Mouse (Mus musculus): ENCODE measurements at regions not wholly inside any gene's neighbourhood (a gene's known extent, or its start where the extent isn't known, plus 50 kb on each side); places are given as distances from the start of the nearest gene placed in this dataset.

DNA sequence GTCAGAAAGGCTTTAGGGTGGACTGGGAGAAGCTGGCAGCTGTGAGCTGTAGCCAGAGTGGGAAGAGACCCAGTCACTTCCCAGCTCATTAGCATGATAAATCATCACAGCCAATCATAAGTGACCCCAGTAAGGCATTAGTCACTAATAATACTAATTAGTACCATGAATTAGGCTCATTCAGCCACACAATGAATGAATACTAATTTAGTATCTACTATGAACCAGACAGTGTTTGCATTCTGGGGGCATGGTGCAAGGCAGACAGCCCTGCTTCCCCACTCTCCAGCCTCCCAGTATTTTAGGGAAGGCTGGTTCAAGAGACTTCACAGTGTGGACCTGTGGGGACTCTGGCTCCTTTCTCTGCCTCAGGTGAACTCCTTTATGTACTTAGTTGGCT, 523.7 kb downstream of the Tbc1d22a start:
- DNase-seq (ENCODE audit: low read depth, low spot score) = no peak

DNA sequence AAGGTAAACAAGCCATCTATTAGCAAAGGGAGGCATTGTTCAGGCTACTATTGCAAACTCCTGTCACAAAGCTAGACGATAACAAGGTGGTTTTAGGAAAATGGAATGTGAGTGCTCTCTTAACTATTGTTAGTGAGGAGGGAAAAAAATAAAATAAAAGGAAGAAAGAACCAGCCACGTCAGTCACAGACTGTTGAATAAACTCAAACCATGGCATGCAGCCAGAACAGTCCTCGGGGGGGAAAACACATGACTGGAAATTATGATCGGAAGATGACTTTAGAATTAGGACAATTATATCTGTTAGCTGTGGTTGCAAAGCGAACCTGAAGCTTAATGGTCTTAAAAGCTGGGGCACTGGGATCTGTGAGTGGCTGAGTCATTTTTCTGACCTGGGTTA, 524.1 kb downstream of the Tbc1d22a start:
- DNase-seq (ENCODE audit: low read depth, low spot score) = no peak

DNA sequence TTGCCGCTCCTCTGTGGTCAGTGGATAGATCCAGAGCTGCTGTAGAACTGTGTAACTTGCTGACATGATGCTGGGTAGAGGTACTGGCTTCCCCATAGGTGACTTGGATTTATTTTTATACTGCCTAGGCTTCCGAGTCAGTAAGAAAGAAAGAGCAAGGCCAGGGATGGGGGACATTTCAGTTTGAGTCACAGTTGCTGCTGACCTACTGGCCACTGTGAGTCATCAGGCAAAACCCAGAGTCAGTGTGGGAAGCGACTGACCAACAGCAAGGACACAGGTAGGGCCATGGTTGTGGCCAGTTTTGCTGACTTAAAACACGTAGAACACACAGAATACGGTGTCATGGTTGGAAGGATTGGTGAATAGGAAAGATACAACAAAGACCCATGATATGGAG, 524.5 kb downstream of the Tbc1d22a start:
- no peak for DNase-seq (ENCODE audit: low read depth, low spot score)

DNA sequence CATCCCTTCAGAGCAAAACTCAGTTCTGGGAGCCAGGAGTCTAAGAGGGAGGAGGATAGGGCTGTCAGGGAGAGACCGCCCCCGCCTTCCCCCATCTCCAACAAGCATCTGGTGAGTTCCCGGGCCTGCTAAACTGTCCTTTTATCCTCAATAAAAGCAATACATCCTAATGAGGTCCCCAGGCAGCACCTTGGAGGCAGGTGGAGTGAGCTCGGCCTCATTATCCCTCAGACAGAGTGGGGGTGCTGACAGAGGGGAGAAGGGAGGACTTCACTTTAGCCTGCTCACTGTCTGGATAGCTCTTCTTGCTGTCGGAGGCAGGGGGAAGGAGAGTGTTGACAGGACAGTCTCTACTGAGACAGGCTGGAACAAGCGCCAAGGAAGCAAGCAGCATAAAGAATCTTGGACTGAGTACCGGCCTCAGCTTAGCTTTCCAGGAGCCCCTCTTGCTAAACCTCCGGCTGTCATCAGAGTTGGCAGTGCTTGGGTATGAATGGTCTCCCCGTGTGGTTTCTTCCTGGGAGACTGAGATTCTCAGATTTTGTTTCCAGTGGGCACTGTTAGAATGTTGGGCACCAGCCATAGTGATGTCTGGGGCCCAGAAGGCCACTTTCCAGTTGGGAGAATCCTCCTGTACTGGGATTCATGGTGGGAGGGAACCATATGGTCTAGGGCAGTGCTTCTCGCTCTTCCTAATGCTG, 537.3 kb downstream of the Tbc1d22a start:
- no peak for DNase-seq (ENCODE audit: low read depth, low spot score)

DNA sequence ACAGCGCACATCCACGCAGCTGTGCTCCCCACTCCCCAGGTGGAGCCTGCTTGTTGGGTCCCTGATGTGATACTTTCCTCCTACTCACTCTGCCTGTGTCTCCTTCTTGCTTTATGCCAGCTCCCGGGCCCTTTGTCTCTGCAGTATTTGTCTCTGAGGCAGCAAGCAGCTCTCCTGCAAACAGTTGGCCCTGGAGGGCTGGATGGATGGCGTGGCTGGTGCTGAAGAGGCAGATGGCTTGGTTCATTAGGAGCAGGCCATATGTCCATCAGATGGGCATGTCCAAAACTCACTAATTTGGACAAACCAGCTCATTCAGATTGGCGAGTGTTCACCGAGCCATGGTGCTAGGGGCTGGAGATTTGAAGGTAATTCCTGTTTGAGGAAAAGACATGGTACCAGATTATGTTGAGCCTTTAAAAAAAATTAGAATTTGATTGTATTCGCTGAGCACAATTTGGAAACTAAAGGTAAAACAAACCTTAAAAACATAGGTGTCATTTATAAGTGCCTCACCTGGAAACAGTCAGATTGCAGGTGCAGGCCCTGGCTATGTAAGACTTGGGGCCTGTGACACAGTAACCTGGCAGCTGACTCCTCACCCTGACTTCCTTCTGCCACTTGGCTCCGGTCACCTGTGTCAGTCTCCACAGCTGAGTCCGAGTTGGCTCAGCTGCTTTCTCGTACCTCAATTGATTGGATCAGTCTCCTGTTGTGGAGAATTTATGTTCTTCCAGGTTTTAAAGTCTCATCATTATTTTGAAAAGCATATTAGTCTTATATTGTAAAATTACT, 549.5 kb downstream of the Tbc1d22a start:
- no peak for DNase-seq (ENCODE audit: low read depth, low spot score)

DNA sequence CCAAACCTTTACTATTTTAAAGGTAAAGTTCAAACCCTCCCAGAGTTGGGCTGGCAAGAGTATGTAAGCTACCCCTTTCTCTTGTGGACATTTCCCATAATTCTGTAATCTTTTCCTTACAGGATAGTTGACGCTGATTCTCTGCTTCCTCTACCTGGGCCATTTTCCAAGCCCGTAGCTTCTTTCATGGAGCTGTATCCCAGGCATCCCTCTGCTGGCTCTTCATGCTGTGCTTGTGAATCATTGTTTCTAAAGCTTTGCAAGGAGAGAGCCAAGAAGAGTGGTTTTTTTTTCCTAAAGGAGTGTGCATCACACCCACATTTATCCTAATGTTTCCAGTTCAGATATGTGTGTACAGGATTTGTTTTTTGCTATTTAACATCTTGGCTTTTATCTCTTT, 553.4 kb downstream of the Tbc1d22a start:
- DNase-seq (ENCODE audit: low read depth, low spot score) = no peak

DNA sequence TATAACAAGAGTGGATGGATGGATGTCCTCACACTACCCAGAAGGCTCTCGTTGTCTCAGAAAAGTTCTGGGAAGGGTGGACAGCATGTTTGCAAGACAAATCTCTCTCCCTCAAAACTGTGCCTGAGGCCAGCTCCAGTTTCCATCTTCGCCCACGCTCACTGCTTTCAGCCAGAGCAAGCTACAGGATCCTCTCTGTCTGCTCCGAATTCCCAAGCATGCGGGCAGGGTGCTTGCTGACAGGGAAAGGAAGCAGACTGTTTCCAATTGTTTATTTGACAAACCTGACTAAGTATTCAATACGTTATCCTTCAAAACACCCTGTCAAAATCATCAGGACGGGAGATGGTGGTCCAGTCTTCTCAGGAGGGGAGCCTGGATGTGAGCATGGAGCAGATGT, 558.8 kb downstream of the Tbc1d22a start:
- DNase-seq (ENCODE audit: low read depth, low spot score) = no peak

DNA sequence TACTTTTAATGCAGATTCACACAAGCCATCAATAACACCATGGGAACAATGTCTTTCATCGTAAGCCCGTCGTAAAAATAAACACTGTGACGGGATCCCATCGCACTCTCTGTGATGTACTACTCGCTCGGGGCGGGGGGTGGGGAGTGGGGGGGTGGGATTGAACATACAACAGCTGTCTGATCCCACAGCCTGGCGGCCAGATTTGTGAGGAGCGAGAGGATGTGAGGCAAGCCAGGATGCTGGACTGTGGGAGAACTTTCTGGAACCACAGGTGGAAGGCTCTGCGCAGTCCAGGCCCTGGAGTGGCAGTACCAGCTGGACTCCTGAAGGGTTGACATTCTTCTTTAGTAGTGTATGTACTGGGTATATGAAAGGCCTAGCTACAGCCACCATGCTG, 563.7 kb downstream of the Tbc1d22a start:
- DNase-seq (ENCODE audit: low read depth, low spot score) = no peak

DNA sequence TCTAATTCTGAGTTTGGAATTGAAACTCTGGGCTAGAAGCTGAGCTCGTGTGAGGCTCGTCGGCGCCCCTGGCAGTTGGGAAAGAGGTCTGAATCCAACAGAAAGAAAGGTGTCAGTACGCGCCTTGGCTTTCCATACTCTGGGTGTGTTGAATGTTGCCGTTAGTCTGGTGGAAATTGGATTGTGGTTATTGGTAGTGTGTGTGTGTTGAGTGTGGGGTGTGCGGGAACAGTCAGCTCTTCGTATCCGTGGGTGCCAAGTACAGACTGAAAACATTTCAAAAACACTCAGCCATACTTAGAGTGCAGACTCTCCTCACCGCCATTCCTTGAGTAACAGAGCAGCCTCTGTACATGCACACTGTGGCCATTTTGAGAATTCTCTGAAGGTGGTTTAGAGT, 566.9 kb downstream of the Tbc1d22a start:
- no peak for DNase-seq (ENCODE audit: low read depth, low spot score)

DNA sequence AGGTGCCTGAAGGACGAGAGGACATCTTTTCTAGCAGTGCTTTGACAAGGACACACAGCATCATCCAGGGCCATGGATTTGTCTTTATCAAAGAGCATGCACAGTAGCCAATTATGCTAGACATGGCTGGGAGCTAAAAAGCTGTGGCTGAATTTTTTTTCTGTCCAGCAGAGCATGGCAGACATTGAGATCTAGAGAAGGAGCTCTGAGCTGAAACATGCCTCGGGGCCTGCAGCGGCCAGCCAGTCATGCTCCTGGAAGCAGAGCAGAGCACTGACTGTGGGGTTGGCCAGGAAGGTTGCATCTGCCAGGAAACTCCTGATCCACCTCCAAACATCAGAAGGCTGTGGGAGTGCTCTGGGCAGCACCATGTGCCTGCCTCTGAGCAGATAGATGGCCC, 580.5 kb downstream of the Tbc1d22a start:
- no peak for DNase-seq (ENCODE audit: low read depth, low spot score)

DNA sequence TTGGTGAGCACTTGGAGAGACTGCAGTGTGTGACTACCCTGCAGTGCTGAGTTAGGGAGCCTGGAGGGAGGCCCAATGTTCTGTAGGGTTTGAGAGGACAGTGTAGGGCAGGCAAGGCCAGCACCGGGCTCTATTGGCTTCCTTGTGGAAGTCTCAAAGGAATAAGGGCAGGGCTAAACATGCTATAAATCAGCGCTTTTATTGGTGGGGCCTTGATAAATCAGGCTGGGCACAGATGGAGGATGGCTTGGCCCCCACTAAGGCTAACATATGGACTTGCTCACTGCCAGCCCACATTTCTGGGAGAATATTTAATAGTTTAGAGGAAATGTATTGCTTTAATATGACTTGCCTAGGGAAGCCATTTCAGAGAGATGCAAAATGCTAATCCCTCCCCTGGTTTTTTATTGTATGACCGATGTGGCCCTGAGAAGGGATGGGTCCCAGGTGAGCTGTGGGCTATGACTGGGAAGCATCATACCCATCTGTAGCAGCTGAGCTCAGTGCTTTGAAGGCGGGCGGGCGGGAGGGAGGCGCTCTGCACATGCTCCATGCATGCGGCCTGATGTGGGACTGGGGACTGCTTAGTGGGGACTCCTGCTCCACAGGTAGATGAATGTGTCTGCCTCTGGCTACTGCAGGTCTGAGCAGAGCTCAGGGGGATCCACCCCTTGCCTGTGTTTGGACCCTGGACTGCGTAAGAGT, 584.4 kb downstream of the Tbc1d22a start:
- DNase-seq (ENCODE audit: low read depth, low spot score) = no peak

DNA sequence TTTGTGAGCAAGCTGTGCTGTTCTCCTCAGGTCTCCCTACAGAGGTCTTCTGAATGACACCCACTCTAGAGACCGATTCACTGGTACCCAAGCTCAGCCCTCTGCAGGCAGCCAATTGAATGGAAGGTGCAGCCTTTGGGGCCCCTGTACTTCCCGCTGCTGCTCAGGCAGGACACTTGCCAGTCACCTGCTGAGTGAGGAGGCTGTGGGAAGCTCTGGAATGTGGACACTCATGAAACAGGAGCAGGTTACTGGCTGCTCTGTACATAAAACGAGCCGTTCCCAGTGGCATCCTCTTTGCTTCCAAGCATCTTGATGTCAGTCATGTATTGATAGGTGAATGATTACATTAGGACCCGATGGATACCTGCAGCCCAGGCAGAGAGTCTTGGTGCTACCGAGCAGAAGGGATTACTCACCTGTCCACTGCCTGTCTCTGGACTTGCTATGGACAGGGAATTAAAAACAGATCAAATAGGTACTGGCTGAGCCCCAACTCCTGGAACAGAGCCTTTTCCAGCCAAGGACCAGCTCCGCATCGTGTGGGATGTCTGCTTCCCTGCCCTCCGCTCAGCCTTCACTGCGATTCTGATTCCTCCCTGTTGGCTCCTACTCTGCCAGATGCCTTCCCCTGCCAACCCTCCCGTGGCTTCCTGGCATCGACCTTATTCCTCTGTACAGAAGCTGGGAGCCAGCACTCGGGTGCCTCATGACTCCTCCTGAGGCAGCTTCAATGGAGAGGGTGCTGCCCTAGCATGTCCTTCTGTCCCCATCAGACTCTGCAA, 593.2 kb downstream of the Tbc1d22a start:
- DNase-seq (ENCODE audit: low read depth, low spot score) = no peak

DNA sequence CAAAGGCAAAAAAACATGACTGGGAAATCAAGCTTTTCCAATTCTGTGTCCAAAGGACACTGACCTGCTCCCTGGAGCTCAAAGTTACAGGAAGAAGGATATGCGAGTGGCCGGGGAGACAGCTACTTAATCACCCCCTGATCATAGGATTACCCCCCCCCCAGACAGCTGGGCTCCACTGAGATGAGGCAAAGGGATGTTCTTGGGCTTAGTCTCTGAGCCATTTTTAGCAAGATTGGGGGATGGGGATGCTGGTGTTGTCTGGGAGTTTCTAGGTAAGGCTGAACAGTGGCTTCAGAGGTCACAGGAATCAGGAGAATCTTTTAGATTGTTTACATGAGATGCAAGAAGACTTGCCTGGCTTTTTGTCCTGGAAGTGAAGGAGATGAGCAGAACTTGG, 597.6 kb downstream of the Tbc1d22a start:
- no peak for DNase-seq (ENCODE audit: low read depth, low spot score)

DNA sequence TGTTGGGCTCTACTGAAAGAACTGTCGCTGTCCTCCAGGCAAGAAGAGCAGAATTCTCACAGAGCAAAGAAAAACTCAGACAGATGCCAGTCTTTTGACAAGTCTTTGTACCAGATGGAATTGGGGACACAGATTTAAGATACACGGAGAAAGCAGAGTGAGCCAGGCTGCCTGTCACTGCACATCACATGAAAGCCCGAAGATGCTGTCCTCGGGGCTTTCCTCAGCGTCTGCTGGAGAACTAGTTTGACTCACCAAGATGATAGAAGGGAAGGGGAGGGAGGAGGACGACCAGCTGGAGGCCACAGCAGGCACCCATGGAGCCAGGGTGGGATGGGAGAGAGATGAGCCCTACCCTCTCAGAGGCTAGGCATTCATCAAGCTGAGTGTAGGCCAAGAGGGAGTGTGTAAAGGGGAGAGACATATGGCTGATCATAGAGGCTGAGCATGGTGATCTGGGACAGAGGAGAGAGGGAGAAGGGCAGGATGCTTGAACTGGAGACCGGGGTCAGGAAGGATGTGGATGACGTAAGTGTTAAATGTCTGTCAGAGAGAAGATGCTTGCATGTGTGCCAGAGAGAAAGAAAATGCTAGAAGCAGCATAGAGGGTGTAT, 600.7 kb downstream of the Tbc1d22a start:
- no peak for DNase-seq (ENCODE audit: low read depth, low spot score)

DNA sequence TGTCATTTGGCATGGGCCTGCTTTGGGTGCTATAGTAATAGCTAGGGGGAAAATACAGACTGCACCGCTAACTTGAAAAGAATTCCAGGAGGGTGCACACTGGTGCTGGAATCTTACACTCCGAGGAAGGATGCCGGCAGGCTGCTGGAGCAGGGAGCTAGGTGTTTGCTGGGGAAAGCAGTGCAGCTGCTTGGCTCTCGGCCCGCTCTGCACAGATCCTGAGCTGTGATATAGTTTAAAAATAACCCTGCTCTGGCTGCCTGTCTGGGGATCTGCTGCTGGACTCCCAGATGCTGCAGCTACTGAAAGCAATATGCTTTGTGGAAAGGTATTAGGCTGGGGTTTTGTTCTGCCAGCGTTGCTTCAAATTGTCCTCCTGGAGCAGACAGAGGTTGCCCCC, 621.7 kb downstream of the Tbc1d22a start:
- no peak for DNase-seq (ENCODE audit: low read depth, low spot score)

DNA sequence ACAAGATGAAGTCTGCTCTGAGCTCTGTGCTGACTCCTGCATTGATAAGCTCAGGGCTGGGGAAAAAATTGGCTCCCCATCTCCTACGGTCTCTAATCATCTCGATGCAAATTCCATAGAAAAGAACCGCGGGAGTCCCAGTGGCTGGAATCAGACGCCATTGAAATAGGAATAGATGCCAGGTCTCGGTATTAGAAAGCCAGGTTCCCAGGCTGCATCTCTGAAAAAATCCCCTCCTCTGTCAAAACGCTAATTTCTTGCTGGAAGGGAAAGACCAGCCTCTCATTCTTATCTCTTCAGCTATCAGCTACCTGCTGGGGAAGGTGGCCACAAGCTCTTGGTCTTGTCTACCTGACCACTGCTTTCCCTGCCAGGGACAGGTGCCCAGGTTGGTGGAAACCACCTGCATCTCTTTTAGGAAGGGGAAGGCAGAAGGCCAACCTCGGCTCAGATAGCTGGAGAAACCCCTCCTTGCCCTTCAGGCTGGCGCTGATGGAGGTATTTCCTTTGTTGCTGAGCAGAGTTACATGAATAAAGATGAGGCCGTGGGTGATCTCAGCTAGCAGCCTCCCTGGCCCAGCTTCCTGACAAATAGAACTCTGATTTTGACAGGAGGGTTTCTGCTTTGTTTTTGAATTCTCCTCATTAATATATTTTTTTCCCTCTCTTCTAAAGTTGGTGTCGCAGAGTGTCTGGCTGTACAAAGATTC, 638.1 kb downstream of the Tbc1d22a start:
- DNase-seq (ENCODE audit: low read depth, low spot score) = no peak

DNA sequence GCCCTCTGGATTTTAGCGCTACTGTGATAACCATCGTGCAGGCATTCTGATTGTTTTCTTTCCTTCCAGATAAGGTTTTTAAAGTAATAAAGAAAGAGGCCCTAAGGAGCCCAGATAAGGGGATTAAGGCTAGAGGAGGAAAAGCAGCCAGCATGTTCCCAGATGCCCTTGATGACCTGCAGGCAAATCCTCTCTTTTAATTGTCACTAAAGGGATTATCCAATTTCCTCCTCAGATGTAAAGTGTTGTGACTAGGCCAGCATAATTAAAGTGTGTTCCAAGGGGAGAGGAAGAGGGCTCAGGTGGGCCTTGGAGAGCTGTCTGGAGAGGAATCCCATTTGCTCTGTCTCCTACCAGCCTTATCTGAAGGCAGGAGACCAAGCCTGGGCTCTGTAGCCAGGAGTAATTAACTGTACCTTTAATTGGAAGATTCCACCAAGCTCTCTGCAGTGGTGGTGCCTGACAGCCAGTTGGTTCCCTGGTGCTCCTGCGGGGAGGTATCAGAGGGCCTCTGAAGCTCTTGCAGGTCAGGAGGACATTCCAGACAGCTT, 644.2 kb downstream of the Tbc1d22a start:
- DNase-seq (ENCODE audit: low read depth, low spot score) = no peak

DNA sequence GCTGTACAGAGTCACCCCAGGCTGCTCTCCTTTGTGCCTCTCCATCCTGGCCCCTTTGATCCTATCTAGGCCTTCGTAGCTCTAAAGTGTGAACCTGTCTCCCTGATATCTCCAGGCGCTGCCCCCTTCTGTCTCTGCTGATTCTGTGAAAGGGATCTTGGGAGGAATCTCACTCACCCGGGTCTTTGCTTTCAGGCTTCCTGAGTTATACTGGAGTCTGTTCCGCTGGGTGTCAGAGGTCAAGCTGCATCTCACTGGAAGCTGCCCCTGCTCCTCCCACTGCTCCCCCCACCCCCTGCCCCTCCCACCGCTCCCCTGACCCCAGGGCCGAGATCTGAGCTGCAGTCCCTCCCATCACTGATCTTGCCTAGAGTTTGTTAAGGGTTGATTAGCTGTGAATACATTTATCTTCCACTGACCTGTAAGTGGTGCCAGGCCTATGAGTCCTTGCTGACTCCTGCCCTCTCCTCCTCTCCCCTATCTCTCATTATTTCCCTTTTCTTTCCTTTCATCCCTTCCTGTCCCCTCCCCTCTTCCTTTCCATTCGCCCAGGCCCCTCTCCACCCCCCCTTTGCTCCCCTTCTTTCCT, 661.6 kb downstream of the Tbc1d22a start:
- DNase-seq (ENCODE audit: low read depth, low spot score) = no peak

DNA sequence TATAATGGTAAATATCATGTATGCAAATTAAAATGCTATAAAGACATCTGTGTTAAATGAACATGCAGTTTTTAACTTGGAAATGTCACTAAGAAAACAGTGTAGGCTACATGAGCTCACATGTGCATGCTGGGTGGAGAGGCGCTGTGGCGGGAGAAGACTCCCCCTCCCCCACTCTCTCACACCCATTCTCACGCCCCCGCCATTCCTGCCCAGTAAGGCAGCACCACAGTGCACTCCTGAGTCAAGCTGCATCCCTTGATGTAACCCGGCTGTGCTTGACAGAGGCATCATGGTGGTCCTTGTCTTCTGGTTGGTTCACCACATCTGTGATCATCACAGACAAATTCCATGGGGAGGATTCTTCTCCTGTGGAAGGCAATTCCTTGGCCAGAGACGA, 647.1 kb upstream of the Fam19a5 start:
- DNase-seq (ENCODE audit: low read depth, low spot score) = no peak

DNA sequence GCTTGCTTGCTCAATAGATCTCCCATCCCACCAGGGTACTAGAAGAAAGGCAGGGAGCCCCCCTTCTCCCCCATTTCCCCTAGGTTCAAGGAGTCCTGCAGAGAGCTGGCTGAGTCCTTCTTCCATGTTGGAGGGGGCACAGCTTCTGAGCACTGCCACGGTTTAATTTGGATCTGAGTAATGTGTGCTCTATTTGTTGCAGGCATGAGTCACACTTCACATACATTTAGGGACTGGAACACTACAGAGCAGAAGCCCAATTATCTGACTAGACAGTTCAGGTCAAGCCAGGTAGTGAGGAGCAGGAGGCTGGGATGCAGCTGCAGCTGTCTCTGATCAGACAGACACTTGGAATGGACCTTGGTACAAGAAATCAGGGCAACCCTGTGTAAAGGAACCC, 644.1 kb upstream of the Fam19a5 start:
- DNase-seq (ENCODE audit: low read depth, low spot score) = no peak
